Mouse (Mus musculus): ENCODE measurements around the gene Ehmt1. TPM values are rescaled to one million over a fixed set of nuclear protein-coding genes. Genes with fewer than 3 reads are reported as not detected.

Gene Ehmt1
- total RNA-seq, 4 experiments from 2014 or later, result 47.4 to 78.5 (median 61.6) TPM

DNA sequence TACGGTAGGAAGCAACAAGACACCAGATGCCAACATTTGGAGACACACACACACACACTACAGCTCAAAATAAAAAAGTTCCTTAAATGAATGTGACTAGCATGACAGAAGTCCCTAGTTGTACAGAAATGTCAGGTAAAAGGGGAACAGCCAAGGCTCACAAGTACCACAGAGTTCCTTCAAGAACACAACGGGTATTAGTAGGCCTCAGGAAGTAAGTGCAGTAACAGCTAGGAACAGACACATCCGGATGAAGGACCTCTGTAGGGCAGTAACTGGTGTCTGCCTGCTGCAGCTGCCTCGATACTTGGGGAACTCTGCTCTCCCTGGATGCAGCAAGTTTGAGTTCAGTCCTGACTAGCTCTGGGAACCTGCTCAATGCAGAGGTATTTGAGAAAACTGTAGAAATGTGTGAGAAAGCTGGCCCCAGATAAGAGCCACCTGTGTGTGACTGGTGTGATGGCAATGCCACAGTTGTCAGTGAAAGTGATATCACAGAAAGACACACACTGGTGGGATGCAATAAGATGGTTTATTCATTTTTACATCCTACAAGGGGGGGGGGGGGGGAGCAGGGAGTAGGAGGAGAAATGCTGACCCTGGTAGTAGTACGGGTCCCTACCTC is 122.5 kb downstream of the Ehmt1 start:
- DNase-seq, result no peak

DNA sequence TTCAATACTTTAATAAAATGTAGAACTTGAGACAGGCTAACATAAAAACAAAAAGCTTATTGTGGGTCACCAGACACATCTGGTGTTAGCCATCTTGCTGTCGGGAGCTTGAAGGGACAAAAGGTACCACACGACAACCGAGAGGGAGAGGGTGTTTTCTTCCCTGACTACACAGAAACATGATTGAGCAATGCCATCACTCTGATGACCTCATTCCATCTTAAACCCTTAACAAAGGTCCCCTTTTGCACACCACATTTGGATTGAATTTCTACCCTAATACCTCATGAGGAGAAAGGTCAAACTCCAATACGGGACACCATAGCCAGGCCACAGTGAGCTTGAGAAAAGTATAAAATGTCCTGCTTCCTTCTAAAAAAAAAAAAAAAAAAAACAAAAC is 132.2 kb downstream of the Ehmt1 start:
- no peak for DNase-seq

DNA sequence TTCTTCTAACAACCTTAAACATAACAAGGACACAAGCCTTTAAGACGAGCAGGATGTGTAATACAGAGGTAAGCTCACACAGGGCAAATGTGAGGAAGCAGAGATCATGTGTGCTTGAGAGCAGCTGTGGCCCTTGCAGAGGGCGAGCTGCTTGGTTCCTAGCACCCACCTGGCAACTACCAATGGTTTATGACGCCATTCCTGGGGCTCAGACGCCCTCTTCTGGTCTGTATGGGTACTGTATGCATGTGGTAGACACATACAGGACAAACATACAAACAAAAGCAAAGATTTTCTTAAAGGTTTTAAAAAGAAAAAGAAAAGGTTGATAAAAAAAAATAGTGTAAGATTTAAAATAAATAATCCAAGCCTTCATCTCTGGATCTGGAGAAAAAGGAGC is 138.2 kb downstream of the Ehmt1 start:
- DNase-seq, result no peak

DNA sequence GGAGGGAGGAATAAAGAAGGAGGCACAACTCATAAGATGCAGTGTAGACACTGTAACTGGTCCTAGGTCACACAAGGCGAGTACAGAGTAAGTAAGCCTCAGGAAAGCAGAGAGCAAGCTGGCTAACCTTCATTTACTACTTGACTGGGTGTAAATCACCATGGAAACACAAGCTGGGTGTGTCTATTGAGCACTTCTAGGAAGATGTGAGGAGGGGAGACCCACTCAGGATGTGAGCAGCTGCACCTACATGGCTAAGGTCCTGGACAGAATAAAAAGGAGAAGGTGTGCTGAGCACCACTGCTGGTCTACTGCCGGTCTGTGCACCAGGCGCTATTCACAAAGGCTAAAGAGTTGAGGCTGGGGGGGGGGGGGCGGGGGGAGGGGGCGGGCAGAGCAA is 142.6 kb downstream of the Ehmt1 start:
- DNase-seq, result no peak

DNA sequence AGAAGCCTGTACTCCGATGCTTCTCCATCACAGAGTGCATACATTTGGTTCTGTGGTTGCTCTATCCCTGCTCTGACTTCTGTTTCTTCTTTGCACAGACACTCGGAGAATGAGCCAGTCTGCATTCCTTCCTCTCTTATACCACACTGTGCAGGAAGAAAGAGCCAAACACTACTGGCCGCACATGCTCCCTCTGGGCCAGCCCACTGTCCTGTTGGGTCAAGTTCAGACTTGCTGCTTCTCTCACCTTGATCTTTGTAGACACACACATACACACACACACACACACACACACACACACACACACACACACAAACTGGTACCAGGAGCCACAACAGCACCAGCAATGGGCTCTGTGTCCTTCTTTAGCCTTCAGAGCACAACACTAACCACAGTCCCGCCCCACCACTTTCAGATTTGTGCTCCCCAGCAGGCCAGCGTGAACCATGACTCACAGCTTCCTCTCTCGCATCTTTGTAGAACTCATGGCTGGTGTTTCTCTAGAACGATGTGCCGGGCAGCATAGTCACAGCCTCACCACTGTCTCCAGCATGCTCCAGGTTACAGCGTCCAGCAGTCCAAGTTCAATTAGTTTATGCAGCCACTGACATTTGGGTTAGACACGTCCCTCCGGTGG is 143.3 kb downstream of the Ehmt1 start:
- DNase-seq, result no peak

DNA sequence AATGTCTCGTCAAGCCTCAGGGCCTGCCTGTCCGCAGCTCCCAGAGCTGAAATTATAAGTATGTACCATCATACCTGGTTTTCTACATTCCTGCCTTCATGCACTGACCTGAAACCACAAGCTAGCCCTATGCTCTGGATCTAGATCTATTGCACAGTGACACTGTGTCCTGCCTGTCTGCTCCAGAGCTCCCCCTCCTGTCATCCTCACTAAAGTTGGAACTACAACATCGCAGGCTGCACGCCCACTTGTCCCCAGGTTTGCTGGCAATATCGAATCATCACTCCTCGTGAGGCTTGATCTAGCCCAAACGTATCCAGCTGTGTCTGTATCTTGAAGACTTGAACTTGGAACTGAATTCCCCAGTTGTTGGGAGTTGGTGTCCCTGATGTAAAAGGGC is 144.6 kb downstream of the Ehmt1 start:
- no peak for DNase-seq

DNA sequence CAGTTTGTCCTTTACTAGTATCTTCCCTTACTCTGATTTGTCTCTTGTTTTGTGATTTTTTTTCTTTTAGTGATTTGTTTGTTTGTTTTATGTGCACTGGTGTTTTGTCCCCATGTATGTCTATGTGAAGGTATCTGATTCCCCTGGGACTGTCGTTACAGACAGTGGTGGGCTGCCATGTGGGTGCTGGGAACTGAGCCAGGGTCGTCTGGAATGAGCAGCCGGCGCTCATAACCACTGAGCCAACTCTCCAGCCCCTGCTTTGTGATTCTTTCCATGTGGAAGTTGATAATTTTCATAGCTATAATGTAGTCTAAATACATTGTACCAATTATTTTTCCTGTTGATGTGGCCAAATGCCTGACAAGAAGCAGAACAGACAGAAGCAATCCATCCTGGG is 148.6 kb downstream of the Ehmt1 start:
- no peak for DNase-seq

DNA sequence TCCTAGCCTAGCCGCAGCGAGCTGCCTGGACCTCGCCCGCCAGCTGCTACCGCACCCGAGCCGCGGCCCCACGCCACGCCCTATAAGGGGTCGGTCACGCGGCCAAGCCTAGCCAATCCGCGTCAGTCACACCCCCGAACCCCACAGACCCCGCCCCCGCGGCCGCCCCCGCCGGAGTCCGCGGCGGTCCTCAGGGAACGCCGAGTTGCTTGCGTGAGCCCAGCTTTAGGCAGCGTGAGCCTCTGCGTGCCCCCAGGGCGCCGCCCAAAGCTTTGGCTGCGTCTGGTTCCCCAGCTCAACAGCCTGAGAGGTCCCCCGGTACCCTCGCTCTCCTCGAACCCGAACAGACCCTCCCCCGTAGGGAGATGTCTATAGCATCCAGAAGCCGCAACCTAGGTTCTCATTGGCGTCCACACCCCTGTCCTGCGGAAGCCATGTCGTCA is 156.3 kb downstream of the Ehmt1 start, which contains the start of gene Cacna1b:
Gene Cacna1b (minus strand): TSS at position 38 of the 443 bp plus-strand sequence.
- peak; percentile 42 for DNase-seq

DNA sequence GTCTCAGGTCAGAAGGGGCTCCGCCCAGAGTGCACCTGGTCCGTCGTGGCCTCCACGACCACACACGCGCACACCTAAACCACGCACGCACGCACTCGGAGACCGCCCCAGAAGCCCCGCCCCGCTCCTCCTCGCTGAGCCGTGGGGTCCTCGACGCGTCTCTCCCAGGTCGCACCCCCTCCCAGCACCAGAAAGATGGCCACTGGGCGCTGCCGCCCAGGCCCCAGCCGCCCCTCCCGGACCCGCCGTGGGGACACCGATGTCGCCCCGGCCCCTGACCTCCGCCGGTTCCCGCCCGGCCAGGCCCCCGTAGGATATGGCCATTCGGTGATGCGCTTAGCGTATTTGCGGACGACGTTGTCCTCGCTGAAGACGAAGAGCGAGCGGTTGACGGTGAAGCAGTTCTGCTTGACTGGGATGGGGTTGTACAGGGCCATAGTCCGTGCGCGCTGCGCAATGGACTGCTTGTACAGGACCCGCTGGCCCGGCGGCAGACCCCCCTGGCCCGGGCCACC is 156.9 kb downstream of the Ehmt1 start:
- DNase-seq, result no peak

DNA sequence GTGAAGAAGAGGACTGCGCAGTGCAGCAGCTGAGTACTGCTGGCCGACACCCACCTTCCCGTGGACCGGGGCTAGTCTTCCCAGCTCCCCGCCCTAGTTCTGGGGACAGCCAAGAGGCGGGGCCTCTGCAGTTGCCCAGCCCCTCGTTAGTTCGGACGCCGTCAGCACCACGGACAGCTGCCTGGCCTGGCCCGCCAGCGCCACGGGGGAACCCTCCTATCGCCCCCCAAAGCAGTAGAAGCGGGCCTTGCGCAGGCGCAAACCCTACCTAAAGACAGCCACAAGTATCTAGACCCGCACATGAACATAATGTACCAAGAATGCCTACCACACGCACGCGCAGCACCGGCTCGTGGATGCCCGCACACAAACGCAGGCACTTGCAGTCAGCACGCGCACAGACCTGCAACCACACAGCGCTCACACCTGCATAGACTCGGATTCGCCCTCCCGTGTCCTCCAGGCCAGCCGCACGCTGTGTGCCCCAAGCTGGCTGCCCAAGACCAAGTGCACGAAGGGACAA is 157.4 kb downstream of the Ehmt1 start:
- DNase-seq, result peak; percentile 7

DNA sequence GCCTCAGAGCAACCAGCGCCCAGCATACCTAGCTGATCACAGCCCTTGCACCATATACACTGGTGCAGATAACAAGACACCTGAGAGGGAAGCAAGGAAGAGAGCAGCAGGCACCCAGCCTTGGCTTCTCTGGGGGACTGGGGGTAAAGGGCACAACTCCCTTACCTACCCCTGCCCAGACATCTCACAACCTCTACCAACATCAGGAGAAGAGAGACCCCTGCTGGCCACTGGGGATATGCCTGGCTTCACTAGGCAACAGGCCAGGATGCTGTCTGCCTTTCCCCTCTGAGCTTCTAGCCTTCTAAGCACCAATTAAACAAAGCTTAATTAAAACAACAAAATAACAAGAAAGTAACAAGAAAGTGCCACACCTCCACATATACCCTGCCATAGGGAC is 164.1 kb downstream of the Ehmt1 start:
- DNase-seq, result peak; percentile 9

DNA sequence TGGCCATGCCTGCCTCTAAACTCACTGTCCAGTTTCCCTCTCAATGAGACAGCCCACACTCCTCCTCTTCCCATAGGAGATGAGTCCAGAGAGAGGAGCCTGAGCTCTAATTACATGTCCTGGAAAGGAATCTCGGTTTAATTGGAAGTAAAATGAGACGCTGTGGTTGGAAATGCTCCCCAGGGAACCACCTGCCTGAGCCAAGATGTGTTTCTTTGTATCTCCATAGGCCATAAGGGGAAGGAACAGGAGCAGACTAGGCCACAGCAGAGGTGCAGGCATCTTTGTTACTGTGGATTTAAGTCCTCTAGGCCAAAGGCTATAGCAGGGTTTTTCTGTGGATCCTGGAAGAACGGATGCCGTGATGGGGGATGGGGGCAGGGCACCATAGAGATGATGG is 166.8 kb downstream of the Ehmt1 start:
- DNase-seq, result no peak

DNA sequence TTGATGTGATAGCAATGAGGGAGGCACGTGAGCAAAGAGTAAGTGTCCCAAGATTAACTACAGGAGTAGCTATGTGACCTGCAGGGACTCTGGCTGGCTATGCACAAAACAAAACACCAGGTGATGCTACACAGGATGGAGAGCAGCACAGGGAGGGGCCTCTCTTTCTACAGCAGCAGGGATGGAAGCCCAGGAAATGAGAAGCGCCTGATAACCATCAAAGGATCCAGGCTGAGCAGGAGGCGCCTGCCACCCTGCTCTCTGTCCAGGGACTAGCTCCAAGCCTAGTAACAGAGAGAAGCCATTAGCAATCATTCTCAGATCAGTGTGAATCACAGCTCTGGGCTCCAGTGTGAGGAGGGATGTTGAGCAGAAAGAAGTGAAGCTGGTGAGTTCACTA is 169.4 kb downstream of the Ehmt1 start:
- DNase-seq, result no peak

DNA sequence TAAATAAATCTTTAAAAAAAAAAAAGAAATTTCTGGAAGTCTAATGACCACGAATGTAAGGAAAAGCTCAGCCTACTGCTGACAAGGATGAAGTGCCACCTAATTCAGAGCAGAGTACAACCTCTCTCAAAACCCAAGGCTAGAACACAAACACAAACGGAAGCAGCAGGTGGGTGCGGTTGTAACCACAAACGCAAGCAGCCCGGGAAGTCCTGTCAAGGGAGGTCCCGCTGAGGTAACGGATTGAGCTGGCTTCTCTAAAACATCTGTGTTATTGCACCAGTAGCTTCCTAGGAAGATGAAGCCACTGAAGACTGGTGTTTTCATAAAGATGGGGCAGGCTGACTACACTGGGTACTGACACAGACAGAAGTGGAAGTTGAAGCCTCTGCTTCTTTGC is 171.5 kb downstream of the Ehmt1 start:
- DNase-seq, result no peak

Small RNA genes lying within 50 kb of the gene (microRNA-seq; reads per million reads assigned to microRNA genes)
- gene Gm22875, result 0 reads per million in 2 experiments

Other genes with a start within 250 kb of the Ehmt1 start
- gene Cacna1b, start 156.5 kb downstream of the Ehmt1 start, total RNA-seq (2022), result 1 to 10 TPM; 3.1 to 5.4 (median 4.2) TPM
- 10 to 100 TPM; 11.0 to 23.7 (median 18.1) TPM for gene Arrdc1, start 15.6 kb upstream of the Ehmt1 start, total RNA-seq (2022)
- gene Zmynd19, start 30.2 kb upstream of the Ehmt1 start, total RNA-seq (2022), result 10 to 100 TPM; 20.5 to 30.3 (median 24.1) TPM
- 10 to 100 TPM; 11.5 to 24.2 (median 20.2) TPM for gene Dph7, start 42.8 kb upstream of the Ehmt1 start, total RNA-seq (2022)
- 100 to 1,000 TPM in 1 of 4 experiments, 10 to 100 TPM in 3; 85.6 to 109 (median 86.5) TPM for gene Mrpl41, start 55.5 kb upstream of the Ehmt1 start, total RNA-seq (2022)
- 10 to 100 TPM; 67.2 to 94.5 (median 71.2) TPM for gene Pnpla7, start 56.4 kb upstream of the Ehmt1 start, total RNA-seq (2022)
- gene Nsmf, start 134.7 kb upstream of the Ehmt1 start, total RNA-seq (2022), result 10 to 100 TPM; 41.6 to 84.4 (median 63.1) TPM
- gene Entpd8, start 160.7 kb upstream of the Ehmt1 start, total RNA-seq (2022), result under 1 TPM in 1 of 4 experiments, not detected in 3; 0.27 TPM
- not detected for gene Noxa1, start 175.5 kb upstream of the Ehmt1 start, total RNA-seq (2022)